Mouse (Mus musculus): ENCODE results near the gene Zc3h12c.

DNA sequence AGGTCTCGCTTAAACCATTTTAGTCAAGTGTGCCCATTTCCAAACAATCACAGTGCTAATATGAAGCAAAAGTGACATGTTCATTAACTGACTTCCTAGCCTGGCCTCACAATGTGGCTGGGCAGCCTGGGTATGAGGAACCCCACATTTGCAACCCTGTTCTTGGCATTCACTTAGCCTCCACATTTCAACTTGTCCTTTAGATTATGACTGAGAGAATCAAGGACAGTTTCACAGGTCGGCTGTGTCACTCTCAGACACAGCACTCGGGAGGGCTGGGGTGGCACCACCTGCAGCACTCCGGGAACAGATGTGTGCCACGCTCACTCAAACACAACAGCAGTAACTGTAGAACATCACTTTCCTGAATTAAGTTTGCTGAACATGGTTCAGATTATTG lies 55.3 kb downstream of the Zc3h12c start:
- TF ChIP-seq EP300 (IDR thresholded peaks at IDR 0.05), result no peak
- TF ChIP-seq CTCF (IDR thresholded peaks at IDR 0.05), result no peak

All from lung, postnatal 0 days (tissue).